Mouse (Mus musculus) limb, embryonic 10.5 days (tissue): Measurements from ENCODE around the gene C1qtnf1. TPM values are rescaled to one million over a fixed set of nuclear protein-coding genes. Genes with fewer than 3 reads are reported as not detected.

ENCODE experiments used
- DNase-seq: peaks from one replicate; pipeline ENCODE4 v3.0.0-alpha.2; 2017; ENCODE audit warnings: low spot score
- H3K27ac ChIP-seq: fragments of 300-500 bp; sonication (generic); 2 replicates; pipeline ENCODE4 v1.5.1; 2016; ENCODE audit warnings: mild to moderate bottlenecking
- H3K27me3 ChIP-seq: fragments of 300-500 bp; sonication (generic); 2 replicates; pipeline ENCODE4 v1.6.1; 2016; ENCODE audit warnings: low read depth, mild to moderate bottlenecking; ENCODE audit not compliant: poor library complexity, severe bottlenecking
- H3K36me3 ChIP-seq: fragments of 300-500 bp; sonication (generic); 2 replicates; pipeline ENCODE4 v1.6.1; 2016; ENCODE audit warnings: mild to moderate bottlenecking, moderate library complexity
- H3K4me1 ChIP-seq: fragments of 300-500 bp; sonication (generic); 2 replicates; pipeline ENCODE4 v1.6.1; 2016
- H3K4me3 ChIP-seq: fragments of 300-500 bp; sonication (generic); 2 replicates; pipeline ENCODE4 v1.5.1; 2016; ENCODE audit warnings: mild to moderate bottlenecking, moderate library complexity
- H3K9me3 ChIP-seq: fragments of 300-500 bp; sonication (generic); replicated peaks from 2 replicates; pipeline ENCODE4 v1.6.1; 2016; ENCODE audit warnings: mild to moderate bottlenecking
- WGBS: fragments of 180-500 bp; shearing (Covaris S2); methylation state at CpG from one replicate; pipeline ENCODE4 v1.1.7; 2016; 5-methylcytosine and 5-hydroxymethylcytosine counted together
- polyA plus RNA-seq: library from polyadenylated mRNA; unstranded; fragments of >200 nt; fragmentation: Nextera tagmentation; extraction: Ambion mirVana; gene quantifications from 2 replicates; pipeline ENCODE4 v1.2.1, GENCODE M21; 2016

C1qtnf1 gene
- polyA plus RNA-seq, 1 experiment from 2014 or later: 3.1 TPM

- WGBS: 81% methylated on average over 6 of the region's 6 CpGs
- no peaks in the 10 kb centered on the region for H3K27me3 ChIP-seq
- peaks cover 38% of the 10 kb centered on the region for H3K4me1 ChIP-seq
- H3K9me3 ChIP-seq: no peaks in the 10 kb centered on the region
- peaks cover under 1% of the 10 kb centered on the region; the same call in 1 of the 2 replicates for H3K36me3 ChIP-seq
- no peak overlapping the region for H3K4me3 ChIP-seq
- no peak for DNase-seq
- H3K27ac ChIP-seq: no peak overlapping the region
These were observed 46.0 kb downstream of the C1qtnf1 start for GRCm38 (mm10) chr11:118473842-118474500.

- DNase-seq: no peak
- WGBS: 68% methylated on average over 7 of the region's 7 CpGs
- no peaks in the 10 kb centered on the region for H3K9me3 ChIP-seq
- peaks cover 28% of the 10 kb centered on the region for H3K4me1 ChIP-seq
- H3K36me3 ChIP-seq: peaks cover 12% of the 10 kb centered on the region
- no peak overlapping the region for H3K27ac ChIP-seq
- no peaks in the 10 kb centered on the region for H3K27me3 ChIP-seq
- no peak overlapping the region for H3K4me3 ChIP-seq
These were observed 47.6 kb downstream of the C1qtnf1 start for GRCm38 (mm10) chr11:118475496-118476083.

GRCm38 (mm10) chr11:118476396-118477373 is 48.7 kb downstream of the C1qtnf1 start, which contains the start of gene Engase:
Engase (plus strand) TSS chr11:118476829.
- Histone ChIP-seq H3K9me3 (no peaks in the 10 kb centered on the region), H3K27ac (peak within 1 kb of the TSS; percentile 85), H3K4me3 (peak within 1 kb of the TSS; percentile 89), H3K4me1 (peaks cover 27% of the 10 kb centered on the region), H3K36me3 (peaks cover 18% of the 10 kb centered on the region), H3K27me3 (no peaks in the 10 kb centered on the region)
- peak; percentile 93 for DNase-seq
- WGBS: 1% methylated on average over 57 of the region's 57 CpGs

- 83% methylated on average over 12 of the region's 12 CpGs for WGBS
- Histone ChIP-seq H3K4me1 (peaks cover 45% of the 10 kb centered on the region), H3K4me3 (no peak overlapping the region), H3K9me3 (no peaks in the 10 kb centered on the region), H3K36me3 (peaks cover 44% of the 10 kb centered on the region), H3K27ac (no peak overlapping the region), H3K27me3 (no peaks in the 10 kb centered on the region)
- DNase-seq: no peak
These were observed 51.8 kb downstream of the C1qtnf1 start for GRCm38 (mm10) chr11:118479776-118480175.

GRCm38 (mm10) chr11:118481231-118481630 is 53.2 kb downstream of the C1qtnf1 start:
- Histone ChIP-seq H3K36me3 (peaks cover 57% of the 10 kb centered on the region), H3K27me3 (no peaks in the 10 kb centered on the region), H3K27ac (0 out of 2 replicates have a peak overlapping the region, but pooled peaks have one; percentile 6), H3K4me3 (no peak overlapping the region), H3K4me1 (peaks cover 46% of the 10 kb centered on the region), H3K9me3 (no peaks in the 10 kb centered on the region)
- no peak for DNase-seq
- 94% methylated on average over 11 of the region's 11 CpGs for WGBS

GRCm38 (mm10) chr11:118481751-118482150 is 53.7 kb downstream of the C1qtnf1 start:
- Histone ChIP-seq H3K9me3 (no peaks in the 10 kb centered on the region), H3K27ac (no peak overlapping the region), H3K4me1 (peaks cover 45% of the 10 kb centered on the region), H3K4me3 (no peak overlapping the region), H3K36me3 (peaks cover 62% of the 10 kb centered on the region), H3K27me3 (no peaks in the 10 kb centered on the region)
- DNase-seq: no peak
- 88% methylated on average over 14 of the region's 14 CpGs for WGBS

- peaks cover 12% of the 10 kb centered on the region for H3K27me3 ChIP-seq
- peaks cover 71% of the 10 kb centered on the region for H3K36me3 ChIP-seq
- 82% methylated on average over 8 of the region's 8 CpGs for WGBS
- DNase-seq: no peak
- H3K4me1 ChIP-seq: peaks cover 51% of the 10 kb centered on the region
- no peak overlapping the region for H3K4me3 ChIP-seq
- 0 out of 2 replicates have a peak overlapping the region, but pooled peaks have one; percentile 43 for H3K27ac ChIP-seq
- H3K9me3 ChIP-seq: no peaks in the 10 kb centered on the region
These were observed 56.2 kb downstream of the C1qtnf1 start for GRCm38 (mm10) chr11:118484169-118484568.

- Histone ChIP-seq H3K4me3 (no peak overlapping the region), H3K9me3 (no peaks in the 10 kb centered on the region), H3K36me3 (peaks cover 61% of the 10 kb centered on the region), H3K27ac (no peak overlapping the region), H3K27me3 (peaks cover 22% of the 10 kb centered on the region), H3K4me1 (peaks cover 57% of the 10 kb centered on the region)
- no peak for DNase-seq
- 55% methylated on average over 11 of the region's 11 CpGs for WGBS
These were observed 57.3 kb downstream of the C1qtnf1 start for GRCm38 (mm10) chr11:118485338-118485737.

- H3K4me3 ChIP-seq: no peak overlapping the region
- H3K9me3 ChIP-seq: no peaks in the 10 kb centered on the region
- H3K4me1 ChIP-seq: peaks cover 61% of the 10 kb centered on the region
- DNase-seq: no peak
- H3K36me3 ChIP-seq: peaks cover 61% of the 10 kb centered on the region
- WGBS: 88% methylated on average over 3 of the region's 3 CpGs
- no peak overlapping the region for H3K27ac ChIP-seq
- H3K27me3 ChIP-seq: peaks cover 26% of the 10 kb centered on the region
These were observed 57.8 kb downstream of the C1qtnf1 start for GRCm38 (mm10) chr11:118485780-118486179.

- Histone ChIP-seq H3K4me3 (no peak overlapping the region), H3K27me3 (peaks cover 27% of the 10 kb centered on the region), H3K27ac (0 out of 2 replicates have a peak overlapping the region, but pooled peaks have one; percentile 23), H3K4me1 (peaks cover 62% of the 10 kb centered on the region), H3K36me3 (peaks cover 57% of the 10 kb centered on the region), H3K9me3 (no peaks in the 10 kb centered on the region)
- DNase-seq: no peak
- WGBS: 93% methylated on average over 6 of the region's 6 CpGs
These were observed 58.3 kb downstream of the C1qtnf1 start for GRCm38 (mm10) chr11:118486281-118486680.

- Histone ChIP-seq H3K4me1 (peaks cover 64% of the 10 kb centered on the region), H3K4me3 (no peak overlapping the region), H3K27me3 (peaks cover 27% of the 10 kb centered on the region), H3K27ac (0 out of 2 replicates have a peak overlapping the region, but pooled peaks have one; percentile 23), H3K9me3 (no peaks in the 10 kb centered on the region), H3K36me3 (peaks cover 56% of the 10 kb centered on the region)
- WGBS: 92% methylated on average over 29 of the region's 29 CpGs
- DNase-seq: no peak
These were observed 59.1 kb downstream of the C1qtnf1 start for GRCm38 (mm10) chr11:118486881-118487772.
